Mouse (Mus musculus) heart, embryonic 16.5 days (tissue): Measurements from ENCODE around the gene Cplane1. TPM values are rescaled to one million over a fixed set of nuclear protein-coding genes. Genes with fewer than 3 reads are reported as not detected.

Experiments used
- ATAC-seq: fragments of 200-750 bp; cut with Nextera tagmentation; replicated peaks from 2 replicates; pipeline ENCODE4 v1.8.0; 2017; ENCODE audit warnings: moderate number of reproducible peaks; ENCODE audit not compliant: insufficient read depth, low FRiP score; ENCODE audit errors: extremely low read depth
- H3K27ac ChIP-seq: fragments of 300-500 bp; sonication (generic); 2 replicates; pipeline ENCODE4 v1.5.1; 2014; ENCODE audit warnings: mild to moderate bottlenecking, low read length, control low read depth, moderate library complexity
- H3K27me3 ChIP-seq: fragments of 300-500 bp; sonication (generic); 2 replicates; pipeline ENCODE4 v1.6.1; 2014; ENCODE audit warnings: low read length, mixed read lengths; ENCODE audit not compliant: control insufficient read depth, insufficient read depth
- H3K36me3 ChIP-seq: fragments of 300-500 bp; sonication (generic); 2 replicates; pipeline ENCODE4 v1.6.1; 2014; ENCODE audit not compliant: control insufficient read depth, insufficient read depth
- H3K4me1 ChIP-seq: fragments of 300-500 bp; sonication (generic); 2 replicates; pipeline ENCODE4 v1.6.1; 2014; ENCODE audit warnings: low read length, mixed read lengths; ENCODE audit not compliant: control insufficient read depth, insufficient read depth
- H3K4me2 ChIP-seq: fragments of 300-500 bp; sonication (generic); 2 replicates; pipeline ENCODE4 v1.6.1; 2014; ENCODE audit warnings: low read depth, mild to moderate bottlenecking, control low read depth, low read length
- H3K4me3 ChIP-seq: fragments of 300-500 bp; sonication (generic); 2 replicates; pipeline ENCODE4 v1.5.1; 2014; ENCODE audit warnings: mild to moderate bottlenecking, control low read depth, low read length
- H3K9ac ChIP-seq: fragments of 300-500 bp; sonication (generic); 2 replicates; pipeline ENCODE4 v1.6.1; 2014; ENCODE audit warnings: low read length, control low read depth
- H3K9me3 ChIP-seq: fragments of 300-500 bp; sonication (generic); replicated peaks from 2 replicates; pipeline ENCODE4 v1.6.1; 2016; ENCODE audit warnings: low read length; ENCODE audit not compliant: control insufficient read depth
- WGBS: fragments of 180-500 bp; shearing (Covaris S2); extraction: QIAGEN DNeasy Blood & Tissue Kit; methylation state at CpG from one replicate; pipeline ENCODE4 v1.1.7; 2014; 5-methylcytosine and 5-hydroxymethylcytosine counted together
- polyA plus RNA-seq: library from polyadenylated mRNA; unstranded; fragments of >200 nt; fragmentation: Nextera tagmentation; extraction: Ambion mirVana; gene quantifications from 2 replicates; pipeline ENCODE4 v1.2.1, GENCODE M21; 2015

The Cplane1 gene
- polyA plus RNA-seq, 1 experiment from 2014 or later: 5.4 TPM

- 22% methylated on average over 17 of the region's 17 CpGs for whole genome bisulfite sequencing
- H3K9ac ChIP-seq: peak overlapping the region; percentile 73
- H3K27me3 ChIP-seq: no peaks in the 10 kb centered on the region
- peak; percentile 80 for ATAC-seq
- H3K4me3 ChIP-seq: peak overlapping the region; percentile 65
- 0 out of 2 replicates have a peak, but pooled peaks cover 2% of the 10 kb centered on the region for H3K9me3 ChIP-seq
- H3K36me3 ChIP-seq: peaks cover 3% of the 10 kb centered on the region; the same call in 1 of the 2 replicates
- H3K4me2 ChIP-seq: peak overlapping the region; percentile 81
- peak overlapping the region; percentile 48; the same call in 1 of the 2 replicates for H3K27ac ChIP-seq
- 0 out of 2 replicates have a peak, but pooled peaks cover 2% of the 10 kb centered on the region for H3K4me1 ChIP-seq
These were observed 110.4 kb downstream of the Cplane1 start for GRCm38 (mm10) chr15:8279320-8279779.

DNA sequence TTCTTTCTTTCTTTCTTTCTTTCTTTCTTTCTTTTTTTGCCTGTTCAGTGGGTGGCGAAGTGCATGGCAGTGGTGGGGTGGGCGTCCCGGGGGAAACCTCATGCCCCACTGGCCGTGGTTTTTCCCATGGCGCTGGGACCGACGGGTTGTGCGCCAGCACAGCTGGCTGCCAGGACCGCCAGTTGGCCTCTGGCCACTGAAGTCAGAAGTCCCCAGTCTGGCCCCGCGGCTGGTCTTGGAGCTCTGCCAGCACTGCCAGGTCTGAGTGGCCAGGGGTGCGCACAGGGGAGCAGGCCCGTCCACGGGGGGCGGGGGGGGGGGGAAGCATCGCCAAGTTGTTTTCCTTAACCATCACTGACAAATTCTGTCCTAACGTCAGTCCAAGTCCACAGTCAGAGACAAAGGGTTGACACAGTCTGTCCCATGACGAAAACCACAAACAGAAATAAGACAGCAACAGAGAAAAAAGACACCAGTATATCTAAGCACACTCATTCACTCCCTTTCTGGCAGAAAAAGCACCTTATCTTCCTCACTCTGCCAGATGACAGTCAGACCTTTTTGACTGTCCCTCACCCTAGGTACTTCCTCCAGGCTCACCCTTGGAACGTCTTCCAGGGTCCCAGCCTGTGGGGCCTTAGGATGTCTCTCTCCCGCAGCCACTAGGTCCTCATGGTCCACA, 111.2 kb downstream of the Cplane1 start:
- Histone ChIP-seq H3K36me3 (peaks cover 3% of the 10 kb centered on the region; the same call in 1 of the 2 replicates), H3K9me3 (0 out of 2 replicates have a peak, but pooled peaks cover 2% of the 10 kb centered on the region), H3K4me3 (peak overlapping the region; percentile 65), H3K4me2 (peak overlapping the region; percentile 81), H3K4me1 (0 out of 2 replicates have a peak, but pooled peaks cover 2% of the 10 kb centered on the region), H3K27ac (peak overlapping the region; percentile 18; the same call in 1 of the 2 replicates), H3K27me3 (no peaks in the 10 kb centered on the region), H3K9ac (peak overlapping the region; percentile 73)
- peak; percentile 88 for ATAC-seq
- 29% methylated on average over 20 of the region's 20 CpGs for WGBS

DNA sequence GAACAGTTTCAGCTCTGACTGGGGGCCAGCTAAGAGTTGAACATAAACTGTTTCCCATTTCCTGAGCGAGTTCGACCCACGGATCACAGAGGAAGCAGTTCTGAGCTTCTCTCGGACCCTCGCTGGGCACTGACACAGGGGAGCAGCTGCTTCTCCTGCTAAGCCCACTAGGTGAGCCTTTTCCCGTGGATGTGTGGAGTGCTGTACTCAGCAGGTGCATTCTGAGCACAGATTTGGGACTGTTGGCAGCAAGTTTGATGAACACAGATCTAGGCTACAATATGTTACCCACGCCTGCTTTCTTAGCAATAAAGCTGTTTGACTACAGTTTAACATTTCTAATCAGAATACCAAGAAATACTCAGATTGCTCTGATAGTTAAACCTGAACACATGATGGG, 112.8 kb downstream of the Cplane1 start:
- Histone ChIP-seq H3K27me3 (no peaks in the 10 kb centered on the region), H3K4me3 (no peak overlapping the region), H3K4me1 (0 out of 2 replicates have a peak, but pooled peaks cover 2% of the 10 kb centered on the region), H3K27ac (no peak overlapping the region), H3K36me3 (no peaks in the 10 kb centered on the region), H3K9me3 (no peaks in the 10 kb centered on the region), H3K4me2 (no peak overlapping the region), H3K9ac (no peak overlapping the region)
- ATAC-seq: no peak
- 72% methylated on average over 7 of the region's 7 CpGs for WGBS

GRCm38 (mm10) chr15:8282155-8282554, 113.2 kb downstream of the Cplane1 start:
- 71% methylated on average over 2 of the region's 2 CpGs for WGBS
- no peaks in the 10 kb centered on the region for H3K36me3 ChIP-seq
- no peaks in the 10 kb centered on the region for H3K27me3 ChIP-seq
- no peak overlapping the region for H3K4me3 ChIP-seq
- no peak for ATAC-seq
- H3K27ac ChIP-seq: no peak overlapping the region
- no peak overlapping the region for H3K9ac ChIP-seq
- H3K4me2 ChIP-seq: no peak overlapping the region
- H3K9me3 ChIP-seq: no peaks in the 10 kb centered on the region
- 0 out of 2 replicates have a peak, but pooled peaks cover 2% of the 10 kb centered on the region for H3K4me1 ChIP-seq

GRCm38 (mm10) chr15:8291251-8291650, 122.3 kb downstream of the Cplane1 start:
- H3K27me3 ChIP-seq: no peaks in the 10 kb centered on the region
- H3K4me3 ChIP-seq: no peak overlapping the region
- no peaks in the 10 kb centered on the region; the same call in 1 of the 2 replicates for H3K4me1 ChIP-seq
- H3K4me2 ChIP-seq: no peak overlapping the region
- peaks cover 50% of the 10 kb centered on the region for H3K36me3 ChIP-seq
- no peaks in the 10 kb centered on the region for H3K9me3 ChIP-seq
- 78% methylated on average over 14 of the region's 14 CpGs for WGBS
- ATAC-seq: no peak
- H3K27ac ChIP-seq: no peak overlapping the region
- no peak overlapping the region for H3K9ac ChIP-seq

- no peak for ATAC-seq
- no peaks in the 10 kb centered on the region for H3K4me1 ChIP-seq
- no peaks in the 10 kb centered on the region for H3K9me3 ChIP-seq
- H3K4me3 ChIP-seq: no peak overlapping the region
- no peak overlapping the region for H3K4me2 ChIP-seq
- no peaks in the 10 kb centered on the region for H3K27me3 ChIP-seq
- H3K36me3 ChIP-seq: peaks cover 55% of the 10 kb centered on the region
- 76% methylated on average over 6 of the region's 6 CpGs for WGBS
- no peak overlapping the region for H3K27ac ChIP-seq
- H3K9ac ChIP-seq: no peak overlapping the region
These were observed 125.2 kb downstream of the Cplane1 start for GRCm38 (mm10) chr15:8294150-8294549.

DNA sequence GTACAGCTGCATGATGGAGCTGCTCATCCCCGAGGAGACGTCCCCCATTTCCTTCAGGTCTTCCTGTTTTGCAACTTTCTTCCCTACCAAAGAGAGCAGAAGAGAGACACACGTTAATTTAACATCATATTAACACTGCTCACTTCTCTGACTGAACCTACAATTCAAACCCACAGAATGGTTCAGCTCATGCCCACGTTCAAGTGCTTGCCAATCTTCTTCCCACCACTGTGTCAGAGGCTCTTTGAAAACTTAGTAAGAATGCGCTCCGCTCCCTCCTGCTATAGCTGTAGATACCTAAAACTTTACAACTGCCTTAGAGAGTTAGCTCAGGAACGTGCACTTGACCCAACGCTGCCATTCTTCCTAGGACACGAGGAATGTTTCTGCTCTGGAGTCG, 134.0 kb downstream of the Cplane1 start:
- no peak for ATAC-seq
- Histone ChIP-seq H3K27me3 (no peaks in the 10 kb centered on the region), H3K4me2 (no peak overlapping the region), H3K4me3 (no peak overlapping the region), H3K9me3 (no peaks in the 10 kb centered on the region), H3K9ac (no peak overlapping the region), H3K36me3 (peaks cover 47% of the 10 kb centered on the region), H3K4me1 (no peaks in the 10 kb centered on the region), H3K27ac (no peak overlapping the region)
- WGBS: 88% methylated on average over 10 of the region's 10 CpGs

DNA sequence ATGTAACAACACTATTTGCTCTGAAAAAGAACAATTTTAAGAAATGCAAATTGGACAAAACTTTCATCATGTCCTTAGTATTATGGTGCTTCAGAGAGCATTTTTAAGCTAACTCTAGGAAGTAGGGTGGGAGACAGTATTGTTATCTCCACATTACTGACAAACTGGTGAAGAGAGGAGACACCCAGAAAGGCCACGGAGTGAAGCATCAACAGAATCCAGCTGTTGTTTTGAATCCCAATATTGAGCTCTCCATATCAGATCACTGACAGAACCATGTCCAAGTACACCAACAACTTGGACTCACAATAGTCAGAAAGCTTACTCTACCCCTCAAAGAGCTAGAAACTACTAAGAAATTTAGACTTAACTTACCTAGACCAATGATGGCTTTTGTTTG, 136.6 kb downstream of the Cplane1 start:
- ATAC-seq: no peak
- WGBS: 73% methylated on average over 1 of the region's 1 CpGs
- H3K36me3 ChIP-seq: peaks cover 48% of the 10 kb centered on the region

DNA sequence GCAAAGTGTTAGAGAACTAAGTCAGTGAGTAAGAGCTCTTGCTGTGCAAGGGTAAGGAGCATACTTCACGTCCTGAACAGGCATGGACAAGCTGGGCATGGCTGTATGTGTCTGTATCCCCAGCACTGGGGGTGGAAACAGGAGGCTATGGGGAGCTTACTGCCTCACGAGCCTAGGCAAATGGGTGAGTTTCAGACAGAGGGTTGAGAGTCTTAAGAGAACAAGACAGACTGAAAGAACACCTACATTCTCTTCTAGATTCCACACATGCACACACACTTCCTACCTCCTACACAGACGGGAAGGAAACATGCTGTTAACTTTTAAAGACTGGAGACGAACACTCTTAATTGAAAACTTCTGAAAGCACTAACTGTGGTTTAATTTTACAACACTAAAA, 148.5 kb downstream of the Cplane1 start:
- H3K4me2 ChIP-seq: no peak overlapping the region
- no peak overlapping the region for H3K9ac ChIP-seq
- ATAC-seq: no peak
- H3K4me3 ChIP-seq: no peak overlapping the region
- H3K9me3 ChIP-seq: no peaks in the 10 kb centered on the region
- H3K27ac ChIP-seq: no peak overlapping the region
- no peaks in the 10 kb centered on the region for H3K4me1 ChIP-seq
- WGBS: 86% methylated on average over 4 of the region's 4 CpGs
- no peaks in the 10 kb centered on the region for H3K27me3 ChIP-seq
- peaks cover 36% of the 10 kb centered on the region for H3K36me3 ChIP-seq

More for the DNA sequence above, 136.6 kb downstream of the Cplane1 start:
- Histone ChIP-seq H3K9ac (no peak overlapping the region), H3K4me1 (no peaks in the 10 kb centered on the region), H3K27me3 (no peaks in the 10 kb centered on the region), H3K9me3 (no peaks in the 10 kb centered on the region), H3K4me3 (no peak overlapping the region), H3K27ac (no peak overlapping the region), H3K4me2 (no peak overlapping the region)
